Mouse (Mus musculus) embryonic facial prominence, embryonic 14.5 days (tissue): ENCODE results near the gene Lif. TPM values are rescaled to one million over a fixed set of nuclear protein-coding genes. Genes with fewer than 3 reads are reported as not detected.

Experiments
- ATAC-seq: fragments of 200-750 bp; cut with Nextera tagmentation; 2 replicates; pipeline ENCODE4 v1.8.0; 2017; ENCODE audit warnings: low read depth, moderate number of reproducible peaks, moderate TSS enrichment
- DNase-seq: peaks from one replicate; pipeline ENCODE4 v3.0.0-alpha.2; 2015; ENCODE audit warnings: low spot score
- H3K27ac ChIP-seq: fragments of 300-500 bp; sonication (generic); replicated peaks from 2 replicates; pipeline ENCODE4 v1.5.1; 2014; ENCODE audit warnings: low read depth, mild to moderate bottlenecking, low read length, moderate library complexity
- H3K27me3 ChIP-seq: fragments of 300-500 bp; sonication (generic); replicated peaks from 2 replicates; pipeline ENCODE4 v1.6.1; 2014; ENCODE audit warnings: low read length; ENCODE audit not compliant: control insufficient read depth, insufficient read depth
- H3K36me3 ChIP-seq: fragments of 300-500 bp; sonication (generic); 2 replicates; pipeline ENCODE4 v1.6.1; 2014; ENCODE audit warnings: low read length, mixed read lengths; ENCODE audit not compliant: control insufficient read depth, insufficient read depth
- H3K4me1 ChIP-seq: fragments of 300-500 bp; sonication (generic); 2 replicates; pipeline ENCODE4 v1.6.1; 2014; ENCODE audit warnings: antibody characterized with exemption, low read length; ENCODE audit not compliant: control insufficient read depth, insufficient read depth
- H3K4me2 ChIP-seq: fragments of 300-500 bp; sonication (generic); 2 replicates; pipeline ENCODE4 v1.6.1; 2014; ENCODE audit warnings: low read depth, mild to moderate bottlenecking, low read length, moderate library complexity, mixed read lengths
- H3K4me3 ChIP-seq: fragments of 300-500 bp; sonication (generic); 2 replicates; pipeline ENCODE4 v1.5.1; 2014; ENCODE audit warnings: low read depth, mild to moderate bottlenecking, low read length
- H3K9ac ChIP-seq: fragments of 300-500 bp; sonication (generic); 2 replicates; pipeline ENCODE4 v1.6.1; 2014; ENCODE audit warnings: low read depth, mild to moderate bottlenecking, low read length, moderate library complexity, mixed read lengths
- H3K9me3 ChIP-seq: fragments of 300-500 bp; sonication (generic); 2 replicates; pipeline ENCODE4 v1.6.1; 2016; ENCODE audit warnings: low read length; ENCODE audit not compliant: control insufficient read depth
- WGBS: fragments of 180-500 bp; shearing (Covaris S2); extraction: QIAGEN DNeasy Blood & Tissue Kit; methylation state at CpG from one replicate; pipeline ENCODE4 v1.1.7; 2014; 5-methylcytosine and 5-hydroxymethylcytosine counted together
- polyA plus RNA-seq: library from polyadenylated mRNA; unstranded; fragments of >200 nt; fragmentation: Nextera tagmentation; extraction: Ambion mirVana; gene quantifications from 2 replicates; pipeline ENCODE4 v1.2.1, GENCODE M21; 2014

Lif gene
- polyA plus RNA-seq, 1 experiment from 2014 or later = 0.57 TPM

DNA sequence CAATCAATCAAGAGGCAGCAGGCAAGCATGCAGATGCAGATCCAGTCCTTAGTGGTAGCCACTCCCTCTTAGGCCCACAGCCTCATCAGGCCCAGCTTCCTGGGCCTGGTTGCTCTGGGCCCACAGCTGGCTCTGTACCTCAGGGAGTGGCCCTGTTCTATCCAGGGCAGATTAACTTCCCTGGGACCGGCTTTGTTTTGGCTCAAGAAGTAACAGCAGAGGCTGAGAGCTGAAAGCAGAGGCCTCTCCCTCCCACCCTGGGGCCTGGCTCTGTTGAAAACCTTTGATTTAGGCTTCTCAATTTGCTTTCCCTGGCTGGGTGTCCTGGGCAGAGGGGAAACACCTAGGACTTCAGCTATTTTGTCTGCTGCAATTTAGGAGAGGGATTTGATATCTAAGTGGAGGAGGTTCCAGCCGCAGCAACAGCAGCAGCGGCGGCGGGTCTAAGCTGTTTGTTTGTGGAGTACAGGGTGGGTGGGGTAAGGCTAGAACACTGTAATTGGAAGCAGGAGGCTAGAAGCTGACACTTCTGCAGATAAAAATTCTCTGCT, 45.1 kb downstream of the Lif start:
- DNase-seq (peak; percentile 77), ATAC-seq (peak; percentile 61)
- Histone ChIP-seq H3K9me3 (no peaks in the 10 kb centered on the region), H3K4me1 (peaks cover 26% of the 10 kb centered on the region), H3K36me3 (no peaks in the 10 kb centered on the region), H3K27ac (peak overlapping the region; percentile 61), H3K4me3 (no peak overlapping the region), H3K9ac (no peak overlapping the region), H3K4me2 (0 out of 2 replicates have a peak overlapping the region, but pooled peaks have one; percentile 2), H3K27me3 (no peaks in the 10 kb centered on the region; the same call in 1 of the 2 replicates)
- 9% methylated on average over 5 of the region's 5 CpGs for WGBS

GRCm38 (mm10) chr11:4303033-4303432, 45.7 kb downstream of the Lif start:
- Histone ChIP-seq H3K4me3 (no peak overlapping the region), H3K27ac (peak overlapping the region; percentile 61), H3K4me2 (no peak overlapping the region), H3K27me3 (no peaks in the 10 kb centered on the region; the same call in 1 of the 2 replicates), H3K9me3 (no peaks in the 10 kb centered on the region), H3K4me1 (peaks cover 28% of the 10 kb centered on the region), H3K9ac (no peak overlapping the region), H3K36me3 (no peaks in the 10 kb centered on the region)
- DNase-seq (no peak), ATAC-seq (peak; percentile 9; the same call in 1 of the 2 replicates)
- 28% methylated on average over 9 of the region's 9 CpGs for WGBS

DNA sequence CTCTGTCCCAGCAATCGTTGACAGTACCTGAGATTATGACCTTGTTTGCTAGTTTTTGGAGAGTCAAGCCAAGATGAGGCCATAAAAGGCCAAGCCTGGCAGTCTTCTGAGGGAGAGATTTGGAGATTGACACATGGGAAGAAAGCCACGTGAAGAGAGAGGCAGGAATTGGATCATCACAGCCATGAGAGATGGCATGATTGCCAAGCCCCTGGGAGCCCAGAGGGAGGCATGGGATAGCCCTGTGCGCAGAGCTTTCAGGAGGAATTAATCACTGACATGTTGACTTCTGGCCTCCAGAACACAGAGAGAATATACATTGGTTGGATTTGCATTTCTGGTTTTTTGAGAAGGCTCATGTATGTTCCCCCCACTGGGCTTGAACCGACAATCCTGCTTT, 46.8 kb downstream of the Lif start:
- no peak overlapping the region for H3K27ac ChIP-seq
- no peak overlapping the region for H3K9ac ChIP-seq
- 78% methylated on average over 4 of the region's 4 CpGs for WGBS
- DNase-seq (no peak), ATAC-seq (no peak)
- H3K4me3 ChIP-seq = no peak overlapping the region
- H3K9me3 ChIP-seq = no peaks in the 10 kb centered on the region
- H3K36me3 ChIP-seq = no peaks in the 10 kb centered on the region
- peaks cover 38% of the 10 kb centered on the region for H3K4me1 ChIP-seq
- no peak overlapping the region for H3K4me2 ChIP-seq
- H3K27me3 ChIP-seq = no peaks in the 10 kb centered on the region; the same call in 1 of the 2 replicates

GRCm38 (mm10) chr11:4305090-4305489, 47.7 kb downstream of the Lif start:
- Histone ChIP-seq H3K9me3 (no peaks in the 10 kb centered on the region), H3K4me3 (no peak overlapping the region), H3K27ac (no peak overlapping the region), H3K4me1 (peaks cover 36% of the 10 kb centered on the region), H3K4me2 (no peak overlapping the region), H3K9ac (no peak overlapping the region), H3K27me3 (no peaks in the 10 kb centered on the region; the same call in 1 of the 2 replicates), H3K36me3 (no peaks in the 10 kb centered on the region)
- DNase-seq = no peak
- WGBS = 74% methylated on average over 4 of the region's 4 CpGs
- no peak for ATAC-seq

GRCm38 (mm10) chr11:4306086-4306485, 48.7 kb downstream of the Lif start:
- no peaks in the 10 kb centered on the region for H3K9me3 ChIP-seq
- H3K9ac ChIP-seq = no peak overlapping the region
- no peaks in the 10 kb centered on the region; the same call in 1 of the 2 replicates for H3K27me3 ChIP-seq
- peaks cover 40% of the 10 kb centered on the region for H3K4me1 ChIP-seq
- 61% methylated on average over 2 of the region's 2 CpGs for WGBS
- no peak overlapping the region for H3K27ac ChIP-seq
- no peak overlapping the region for H3K4me3 ChIP-seq
- H3K4me2 ChIP-seq = no peak overlapping the region
- no peaks in the 10 kb centered on the region for H3K36me3 ChIP-seq
- ATAC-seq = no peak
- DNase-seq = no peak

GRCm38 (mm10) chr11:4308060-4308513, 50.7 kb downstream of the Lif start:
- peaks cover 33% of the 10 kb centered on the region for H3K4me1 ChIP-seq
- no peaks in the 10 kb centered on the region; the same call in 1 of the 2 replicates for H3K27me3 ChIP-seq
- H3K4me2 ChIP-seq = peak overlapping the region; percentile 46
- DNase-seq (peak; percentile 82), ATAC-seq (no peak; the same call in 1 of the 2 replicates)
- H3K4me3 ChIP-seq = no peak overlapping the region
- peak overlapping the region; percentile 90 for H3K27ac ChIP-seq
- H3K36me3 ChIP-seq = no peaks in the 10 kb centered on the region
- WGBS = 4% methylated on average over 6 of the region's 6 CpGs
- H3K9ac ChIP-seq = peak overlapping the region; percentile 30; the same call in 1 of the 2 replicates
- no peaks in the 10 kb centered on the region for H3K9me3 ChIP-seq

- Histone ChIP-seq H3K9ac (peak overlapping the region; percentile 30; the same call in 1 of the 2 replicates), H3K4me1 (peaks cover 29% of the 10 kb centered on the region), H3K36me3 (no peaks in the 10 kb centered on the region), H3K9me3 (no peaks in the 10 kb centered on the region), H3K27me3 (no peaks in the 10 kb centered on the region; the same call in 1 of the 2 replicates), H3K4me3 (peak overlapping the region; percentile 7; the same call in 1 of the 2 replicates), H3K27ac (peak overlapping the region; percentile 90), H3K4me2 (peak overlapping the region; percentile 46)
- WGBS = 15% methylated on average over 24 of the region's 25 CpGs
- peak; percentile 94 for DNase-seq
- peak; percentile 85 for ATAC-seq
Measured at GRCm38 (mm10) chr11:4308514-4309450, 51.4 kb downstream of the Lif start.

DNA sequence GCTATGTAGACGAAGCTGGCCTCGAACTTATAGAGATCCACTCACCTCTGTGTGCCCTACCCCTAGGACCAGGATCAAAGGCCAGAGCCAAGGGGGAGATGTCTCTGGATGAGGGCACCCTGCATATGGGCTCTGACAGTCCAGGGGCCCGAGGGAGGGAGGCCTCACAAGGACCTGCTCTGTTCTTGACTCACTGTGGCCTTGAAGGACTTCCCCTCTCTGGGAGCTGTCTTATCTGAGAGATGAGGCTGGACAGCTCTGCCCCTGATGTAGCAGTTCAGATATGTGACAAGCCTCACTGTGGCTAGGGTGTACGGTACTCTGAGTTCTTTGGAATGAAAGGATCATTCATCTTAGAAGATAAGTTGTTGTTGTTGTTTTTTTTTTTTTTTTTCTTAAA, 52.3 kb downstream of the Lif start:
- WGBS = 69% methylated on average over 4 of the region's 4 CpGs
- Histone ChIP-seq H3K4me1 (peaks cover 29% of the 10 kb centered on the region), H3K9ac (no peak overlapping the region), H3K27me3 (no peaks in the 10 kb centered on the region; the same call in 1 of the 2 replicates), H3K4me2 (no peak overlapping the region), H3K36me3 (no peaks in the 10 kb centered on the region), H3K4me3 (no peak overlapping the region), H3K27ac (peak overlapping the region; percentile 90), H3K9me3 (no peaks in the 10 kb centered on the region)
- no peak for DNase-seq
- ATAC-seq = no peak
